Mouse (Mus musculus) forebrain, embryonic 10.5 days (tissue): ENCODE data around the gene 1700042G07Rik. TPM values are rescaled to one million over a fixed set of nuclear protein-coding genes. Genes with fewer than 3 reads are reported as not detected.
A peak's percentile ranks its signal among the peaks of the same experiment; 100 is the strongest.
"Not testable (repeated sequence)": the region's sequence is repeated elsewhere in the genome, so short reads cannot be mapped to it uniquely, and the experiment has no call there.

Experiments used
- DNase-seq: peaks from one replicate; pipeline ENCODE4 v3.0.0-alpha.2; 2017; ENCODE audit warnings: low spot score; ENCODE audit errors: extremely low spot score
- H3K27ac ChIP-seq: fragments of 300-500 bp; sonication (generic); 2 replicates; pipeline ENCODE4 v1.5.1; 2016; ENCODE audit warnings: mild to moderate bottlenecking
- H3K27me3 ChIP-seq: fragments of 300-500 bp; sonication (generic); 2 replicates; pipeline ENCODE4 v1.6.1; 2016; ENCODE audit warnings: mild to moderate bottlenecking; ENCODE audit not compliant: poor library complexity, severe bottlenecking
- H3K36me3 ChIP-seq: fragments of 300-500 bp; sonication (generic); replicated peaks from 2 replicates; pipeline ENCODE4 v1.6.1; 2016; ENCODE audit warnings: mild to moderate bottlenecking, moderate library complexity
- H3K4me1 ChIP-seq: fragments of 300-500 bp; sonication (generic); 2 replicates; pipeline ENCODE4 v1.6.1; 2016
- H3K4me3 ChIP-seq: fragments of 300-500 bp; sonication (generic); 2 replicates; pipeline ENCODE4 v1.5.1; 2016; ENCODE audit warnings: mild to moderate bottlenecking, moderate library complexity
- H3K9me3 ChIP-seq: fragments of 300-500 bp; sonication (generic); 2 replicates; pipeline ENCODE4 v1.6.1; 2016; ENCODE audit warnings: mild to moderate bottlenecking, moderate library complexity
- WGBS: fragments of 180-500 bp; shearing (Covaris S2); methylation state at CpG from one replicate; pipeline ENCODE4 v1.1.7; 2016; 5-methylcytosine and 5-hydroxymethylcytosine counted together
- polyA plus RNA-seq: library from polyadenylated mRNA; unstranded; fragments of >200 nt; fragmentation: Nextera tagmentation; extraction: Ambion mirVana; gene quantifications from 2 replicates; pipeline ENCODE4 v1.2.1, GENCODE M21; 2016

1700042G07Rik gene
- polyA plus RNA-seq, 1 experiment from 2014 or later, result not detected

GRCm38 (mm10) chr4:116192286-116192835 is 19.2 kb downstream of the 1700042G07Rik start:
- WGBS, result 75% methylated on average over 4 of the region's 4 CpGs
- Histone ChIP-seq H3K4me3 (no peak overlapping the region), H3K27ac (no peak overlapping the region), H3K36me3 (no peaks in the 10 kb centered on the region), H3K9me3 (no peaks in the 10 kb centered on the region), H3K27me3 (no peaks in the 10 kb centered on the region), H3K4me1 (no peaks in the 10 kb centered on the region)
- no peak for DNase-seq

- 80% methylated on average over 9 of the region's 9 CpGs for WGBS
- H3K4me1 ChIP-seq, result no peaks in the 10 kb centered on the region
Observed at GRCm38 (mm10) chr4:116193583-116194383, 20.6 kb downstream of the 1700042G07Rik start.

DNA sequence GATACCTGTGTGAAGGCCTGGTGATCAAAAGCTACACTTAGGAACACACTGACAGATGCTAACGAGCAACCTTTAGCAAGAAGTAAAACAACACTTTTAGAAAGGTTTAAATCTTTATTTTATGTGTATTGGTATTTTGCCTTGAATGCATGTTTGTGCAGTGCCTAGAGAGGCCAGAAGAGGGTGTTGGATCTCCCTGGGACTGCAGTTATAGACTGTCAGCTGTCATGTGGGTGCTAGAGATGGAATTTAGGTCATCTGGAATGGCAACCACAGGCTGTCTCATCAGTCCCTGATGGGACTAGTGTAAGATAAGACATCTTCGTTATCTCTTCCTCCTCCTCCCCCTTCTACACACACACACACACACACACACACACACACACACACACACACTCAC is 25.2 kb downstream of the 1700042G07Rik start:
- 84% methylated on average over 2 of the region's 2 CpGs for WGBS
- no peak for DNase-seq
- H3K27ac ChIP-seq, result no peak overlapping the region
- no peaks in the 10 kb centered on the region for H3K4me1 ChIP-seq
- H3K4me3 ChIP-seq, result no peak overlapping the region
- H3K27me3 ChIP-seq, result no peaks in the 10 kb centered on the region
- H3K9me3 ChIP-seq, result no peaks in the 10 kb centered on the region
- H3K36me3 ChIP-seq, result no peaks in the 10 kb centered on the region

More at GRCm38 (mm10) chr4:116193583-116194383, 20.6 kb downstream of the 1700042G07Rik start:
- H3K27ac ChIP-seq, result no peak overlapping the region
- no peak for DNase-seq
- H3K27me3 ChIP-seq, result no peaks in the 10 kb centered on the region
- H3K4me3 ChIP-seq, result no peak overlapping the region
- H3K9me3 ChIP-seq, result no peaks in the 10 kb centered on the region
- no peaks in the 10 kb centered on the region for H3K36me3 ChIP-seq

DNA sequence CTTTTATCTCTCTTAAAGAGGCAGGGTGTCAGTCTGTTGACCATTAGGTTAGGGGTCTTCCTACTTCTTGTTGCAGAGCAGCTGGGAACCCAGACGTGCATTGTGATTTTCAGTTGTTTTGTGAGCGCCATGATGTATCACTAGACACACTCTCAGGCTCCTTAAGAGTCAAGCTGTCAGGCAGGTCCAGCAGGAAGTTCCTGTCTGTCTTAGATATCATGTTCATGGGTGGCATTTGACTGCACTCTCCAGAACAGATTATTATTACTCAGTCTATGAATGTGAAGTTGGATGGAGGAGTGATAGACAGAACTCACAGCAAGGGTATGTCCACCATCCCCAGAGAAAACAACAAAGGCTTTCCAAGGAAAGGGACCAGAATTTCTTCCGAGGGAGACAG is 31.2 kb downstream of the 1700042G07Rik start:
- H3K27ac ChIP-seq, result no peak overlapping the region
- H3K27me3 ChIP-seq, result no peaks in the 10 kb centered on the region
- no peak for DNase-seq
- H3K36me3 ChIP-seq, result no peaks in the 10 kb centered on the region
- WGBS, result 75% methylated on average over 3 of the region's 3 CpGs
- H3K4me1 ChIP-seq, result no peaks in the 10 kb centered on the region
- H3K9me3 ChIP-seq, result no peaks in the 10 kb centered on the region
- no peak overlapping the region for H3K4me3 ChIP-seq

DNA sequence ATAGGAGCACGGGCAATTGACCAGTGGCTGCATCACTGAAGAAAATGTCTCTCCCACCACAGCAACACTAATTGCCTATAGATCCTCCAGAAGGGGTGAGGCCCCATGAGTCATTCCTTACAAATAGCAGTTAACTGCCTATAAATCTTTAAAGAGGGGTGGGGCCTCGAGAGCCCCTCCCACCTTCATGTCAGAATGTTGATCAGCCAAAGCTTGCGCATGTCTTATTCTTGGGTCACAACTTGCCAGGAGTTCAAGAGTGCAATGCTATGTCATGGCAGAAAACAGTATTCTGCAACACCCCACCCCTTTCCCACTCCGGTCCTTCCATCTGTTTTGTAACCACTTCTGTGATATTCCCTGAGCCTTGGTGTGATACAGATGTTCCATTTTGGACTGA is 33.4 kb downstream of the 1700042G07Rik start:
- no peaks in the 10 kb centered on the region for H3K36me3 ChIP-seq
- no peaks in the 10 kb centered on the region for H3K27me3 ChIP-seq
- no peaks in the 10 kb centered on the region for H3K9me3 ChIP-seq
- no peak overlapping the region for H3K4me3 ChIP-seq
- H3K27ac ChIP-seq, result no peak overlapping the region
- no peaks in the 10 kb centered on the region for H3K4me1 ChIP-seq
- 92% methylated on average over 4 of the region's 4 CpGs for whole genome bisulfite sequencing
- no peak for DNase-seq

- Histone ChIP-seq H3K4me1 (no peaks in the 10 kb centered on the region), H3K36me3 (no peaks in the 10 kb centered on the region), H3K27ac (no peak overlapping the region), H3K27me3 (no peaks in the 10 kb centered on the region), H3K9me3 (no peaks in the 10 kb centered on the region), H3K4me3 (no peak overlapping the region)
- no peak for DNase-seq
- WGBS, result 85% methylated on average over 1 of the region's 1 CpGs
Observed at GRCm38 (mm10) chr4:116208891-116209290, 35.7 kb downstream of the 1700042G07Rik start.

- Histone ChIP-seq H3K27ac (no peak overlapping the region), H3K4me1 (peaks cover 19% of the 10 kb centered on the region), H3K36me3 (no peaks in the 10 kb centered on the region), H3K4me3 (no peak overlapping the region), H3K27me3 (no peaks in the 10 kb centered on the region), H3K9me3 (no peaks in the 10 kb centered on the region)
- 88% methylated on average over 2 of the region's 2 CpGs for WGBS
- DNase-seq, result no peak
Observed at GRCm38 (mm10) chr4:116215895-116216605, 42.9 kb downstream of the 1700042G07Rik start.

DNA sequence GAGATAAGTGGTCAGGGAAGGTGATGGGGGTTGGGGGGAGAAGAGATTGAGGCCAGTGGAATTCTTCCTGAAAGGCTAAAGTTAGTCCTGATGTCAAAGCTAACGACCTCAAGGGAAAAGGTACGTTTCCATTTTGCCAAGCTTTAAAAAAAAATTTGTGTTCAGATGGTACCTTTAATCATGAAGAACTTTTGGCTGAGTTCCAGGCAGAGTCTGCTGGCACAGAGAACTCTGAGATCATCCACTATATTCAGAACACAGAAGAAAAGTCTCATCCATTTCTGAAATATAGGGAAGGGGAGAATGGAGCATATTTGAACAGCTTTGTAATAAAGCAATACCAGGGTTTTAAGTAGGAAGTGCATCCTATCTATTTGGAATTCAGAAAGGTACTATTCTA is 43.9 kb downstream of the 1700042G07Rik start:
- H3K4me1 ChIP-seq, result peaks cover 19% of the 10 kb centered on the region
- no peak overlapping the region for H3K4me3 ChIP-seq
- no peaks in the 10 kb centered on the region for H3K36me3 ChIP-seq
- H3K27ac ChIP-seq, result no peak overlapping the region
- H3K9me3 ChIP-seq, result no peaks in the 10 kb centered on the region
- H3K27me3 ChIP-seq, result no peaks in the 10 kb centered on the region
- DNase-seq, result no peak
- 80% methylated on average over 2 of the region's 2 CpGs for WGBS

DNA sequence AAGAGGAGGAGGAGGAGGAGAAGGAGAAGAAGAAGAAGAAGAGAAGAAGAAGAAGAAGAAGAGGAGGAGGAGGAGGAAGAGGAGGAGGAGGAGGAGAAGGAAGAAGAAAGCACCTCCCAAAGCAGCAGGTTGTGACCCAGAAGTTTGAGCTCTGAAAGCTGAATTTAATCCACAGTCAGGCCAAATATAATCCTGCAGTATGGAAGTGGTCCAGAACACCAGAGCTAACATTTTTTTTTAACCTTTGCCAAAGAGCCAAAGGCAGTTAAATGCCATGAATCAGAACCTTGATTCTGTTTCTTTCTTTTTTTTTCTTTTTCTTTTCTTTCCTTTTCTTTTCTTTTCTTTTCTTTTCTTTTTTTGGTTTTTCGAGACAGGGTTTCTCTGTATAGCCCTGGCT is 44.5 kb downstream of the 1700042G07Rik start:
- WGBS, result 91% methylated on average over 1 of the region's 1 CpGs
- H3K36me3 ChIP-seq, H3K27me3 ChIP-seq, H3K9me3 ChIP-seq, H3K27ac ChIP-seq, DNase-seq, H3K4me3 ChIP-seq: not testable (repeated sequence)
- H3K4me1 ChIP-seq, result peaks cover 19% of the 10 kb centered on the region

DNA sequence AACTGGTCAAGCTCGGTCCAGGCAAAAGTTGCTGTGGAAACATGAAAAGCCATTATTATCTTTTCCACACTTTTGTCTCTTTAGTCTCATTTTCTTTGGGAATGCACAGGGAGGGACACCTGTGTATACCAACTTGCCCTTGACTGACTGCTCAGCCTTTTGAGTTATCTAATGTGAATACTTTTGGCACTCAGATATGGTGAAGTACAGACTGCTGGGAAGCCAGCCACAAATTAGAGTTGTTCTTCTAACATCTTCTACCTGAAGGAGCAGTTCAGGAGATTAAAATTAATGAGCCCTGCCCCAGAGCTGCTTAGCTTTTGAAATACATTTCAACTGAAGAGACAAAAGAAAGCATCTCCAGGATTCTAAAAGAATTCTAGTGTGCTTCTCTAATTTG is 45.9 kb downstream of the 1700042G07Rik start:
- peak overlapping the region; percentile 99 for H3K27ac ChIP-seq
- no peaks in the 10 kb centered on the region for H3K36me3 ChIP-seq
- H3K4me1 ChIP-seq, result peaks cover 27% of the 10 kb centered on the region
- H3K9me3 ChIP-seq, result no peaks in the 10 kb centered on the region
- H3K4me3 ChIP-seq, result no peak overlapping the region
- WGBS, result 87% methylated on average over 1 of the region's 1 CpGs
- no peaks in the 10 kb centered on the region for H3K27me3 ChIP-seq
- DNase-seq, result no peak

DNA sequence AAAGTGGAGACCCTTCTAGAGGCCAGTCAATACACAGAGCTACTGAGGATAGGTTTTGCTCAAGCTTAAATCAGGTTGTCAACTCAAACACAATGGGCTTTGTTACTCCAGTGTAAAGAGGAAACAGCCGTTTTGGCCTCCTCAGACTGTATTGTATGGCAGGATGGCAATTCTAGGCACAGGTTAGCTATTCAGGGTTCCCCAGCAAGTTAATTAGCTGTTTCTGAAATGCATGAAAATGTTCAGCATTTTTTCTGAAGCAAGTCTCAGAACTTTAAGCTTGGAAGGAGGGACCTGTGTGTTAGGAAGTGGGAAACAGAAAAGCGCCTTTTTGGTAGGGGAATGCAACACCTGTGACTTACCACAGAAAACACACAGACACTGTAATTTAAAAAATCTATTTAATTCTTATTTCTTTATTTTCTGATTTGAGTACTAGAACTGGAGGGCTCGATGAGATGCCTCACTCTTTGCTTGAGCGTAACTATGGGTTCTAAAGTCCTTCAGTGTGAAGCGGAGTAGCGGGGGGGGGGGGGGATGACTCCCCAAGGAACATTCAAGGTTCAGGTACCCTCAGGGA is 47.0 kb downstream of the 1700042G07Rik start:
- no peak for DNase-seq
- 2% methylated on average over 6 of the region's 6 CpGs for WGBS
- Histone ChIP-seq H3K4me1 (peaks cover 27% of the 10 kb centered on the region), H3K27ac (peak overlapping the region; percentile 99), H3K9me3 (no peaks in the 10 kb centered on the region), H3K36me3 (no peaks in the 10 kb centered on the region), H3K4me3 (peak overlapping the region; percentile 76), H3K27me3 (no peaks in the 10 kb centered on the region)

GRCm38 (mm10) chr4:116220780-116221139 is 47.6 kb downstream of the 1700042G07Rik start:
- H3K4me3 ChIP-seq, result peak overlapping the region; percentile 76
- H3K4me1 ChIP-seq, result peaks cover 27% of the 10 kb centered on the region
- no peaks in the 10 kb centered on the region for H3K36me3 ChIP-seq

More at GRCm38 (mm10) chr4:116220780-116221139, 47.6 kb downstream of the 1700042G07Rik start:
- DNase-seq, result no peak
- WGBS, result under 1% methylated on average over 26 of the region's 26 CpGs
- Histone ChIP-seq H3K9me3 (no peaks in the 10 kb centered on the region), H3K27ac (peak overlapping the region; percentile 99), H3K27me3 (no peaks in the 10 kb centered on the region)
